Mouse (Mus musculus): Measurements from ENCODE around the gene Zfyve26. TPM values are rescaled to one million over a fixed set of nuclear protein-coding genes. Genes with fewer than 3 reads are reported as not detected.
A peak's percentile ranks its signal among the peaks of the same experiment; 100 is the strongest.
"Not testable (repeated sequence)": the region's sequence is repeated elsewhere in the genome, so short reads cannot be mapped to it uniquely, and the experiment has no call there.

The Zfyve26 gene
- polyA plus RNA-seq (2015; fragmentation: Nextera tagmentation; extraction: Ambion mirVana), result 11.9 and 14.4 TPM in 2 replicates

DNA sequence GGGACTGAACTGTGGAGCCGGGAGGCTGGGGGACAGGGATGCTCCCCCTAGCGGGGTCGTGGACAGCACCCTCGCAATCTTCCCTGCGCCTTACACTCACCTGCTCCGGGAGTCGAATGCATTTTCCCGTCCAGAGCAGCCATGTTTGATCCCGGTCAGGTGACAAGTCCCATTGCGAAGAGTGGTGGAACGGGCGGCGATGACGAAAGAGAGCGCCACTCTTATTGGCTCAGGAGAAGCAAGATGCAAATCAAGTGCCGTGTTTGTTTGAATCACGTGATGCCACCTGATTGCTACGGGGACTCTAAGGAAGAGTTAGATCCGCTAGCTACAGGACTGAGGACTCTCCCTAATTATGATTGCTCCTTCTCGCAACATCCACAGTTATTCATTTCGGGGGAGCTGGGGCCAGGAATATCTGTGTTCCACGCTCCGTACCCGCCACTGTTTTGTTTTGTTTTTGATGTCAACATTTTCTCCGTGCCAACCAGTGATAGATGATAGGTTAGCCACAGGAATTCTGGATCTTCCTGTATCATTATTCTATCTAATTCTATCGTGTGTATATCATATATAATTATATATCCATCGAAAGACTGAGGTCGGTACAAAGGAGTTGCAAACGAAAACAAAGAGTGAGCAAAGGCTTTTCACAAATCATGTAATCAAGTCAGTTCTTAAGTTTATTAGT, at the start of gene Zfyve26:
Gene Zfyve26, minus strand, starts transcription at position 179 of the 691 bp plus-strand sequence.
- H3K27ac ChIP-seq (replicated peaks), result peak within 1 kb of the TSS; percentile 65
- H3K4me1 ChIP-seq, result peaks cover 19% of the 10 kb centered on the region
- no peaks in the 10 kb centered on the region for H3K27me3 ChIP-seq
- peak within 1 kb of the TSS; percentile 54 for H3K4me3 ChIP-seq
- peak; percentile 98 for ATAC-seq (replicated peaks)
- under 1% methylated on average over 29 of the region's 29 CpGs for WGBS
- H3K36me3 ChIP-seq, result peaks cover 10% of the 10 kb centered on the region; the same call in 1 of the 2 replicates
- peak within 1 kb of the TSS; percentile 59 for H3K9ac ChIP-seq (replicated peaks)
- H3K4me2 ChIP-seq (replicated peaks), result peak within 1 kb of the TSS; percentile 92
- H3K9me3 ChIP-seq, result no peaks in the 10 kb centered on the region

DNA sequence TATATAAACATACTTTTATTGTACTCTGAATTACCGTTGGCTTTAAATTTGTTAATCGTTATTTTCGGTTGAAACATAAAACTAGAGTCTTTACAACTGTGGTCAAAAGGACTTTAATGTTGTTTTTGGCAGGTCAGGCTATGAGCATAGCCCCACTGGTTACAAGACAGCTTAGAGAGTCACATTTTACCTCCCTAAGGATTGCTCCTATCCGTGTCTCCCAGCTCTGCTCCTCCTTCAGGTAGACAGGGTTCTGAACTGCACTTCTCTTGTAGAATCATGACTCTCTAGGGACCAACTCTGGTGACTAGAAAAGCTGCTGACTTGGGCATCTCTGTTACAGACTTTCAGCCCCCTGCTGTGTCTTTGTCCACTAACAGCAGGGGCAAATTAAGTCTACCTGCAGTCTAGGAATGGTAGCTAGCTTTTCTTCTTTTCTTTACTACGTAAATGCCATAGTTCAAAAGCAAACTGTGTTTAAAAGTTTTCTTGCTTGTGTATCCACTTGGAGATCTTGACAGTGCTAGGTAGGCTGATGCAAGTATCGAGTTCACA, 45.3 kb upstream of the Zfyve26 start:
- Histone ChIP-seq H3K4me1 (no peaks in the 10 kb centered on the region; the same call in 1 of the 2 replicates), H3K27ac (replicated peaks) (no peak overlapping the region), H3K4me3 (no peak overlapping the region), H3K9me3 (no peaks in the 10 kb centered on the region), H3K9ac (replicated peaks) (no peak overlapping the region), H3K36me3 (no peaks in the 10 kb centered on the region), H3K4me2 (replicated peaks) (no peak overlapping the region), H3K27me3 (no peaks in the 10 kb centered on the region)
- WGBS, result 55% methylated on average over 6 of the region's 6 CpGs
- no peak for ATAC-seq (replicated peaks)

GRCm38 (mm10) chr12:79340513-79340912, 44.4 kb upstream of the Zfyve26 start:
- no peak overlapping the region for H3K27ac ChIP-seq (replicated peaks)
- WGBS, result 79% methylated on average over 6 of the region's 6 CpGs
- H3K9me3 ChIP-seq, result no peaks in the 10 kb centered on the region
- ATAC-seq (replicated peaks), result no peak
- no peak overlapping the region for H3K4me2 ChIP-seq (replicated peaks)
- H3K9ac ChIP-seq (replicated peaks), result no peak overlapping the region
- no peak overlapping the region for H3K4me3 ChIP-seq
- H3K36me3 ChIP-seq, result no peaks in the 10 kb centered on the region
- no peaks in the 10 kb centered on the region; the same call in 1 of the 2 replicates for H3K4me1 ChIP-seq
- no peaks in the 10 kb centered on the region for H3K27me3 ChIP-seq

DNA sequence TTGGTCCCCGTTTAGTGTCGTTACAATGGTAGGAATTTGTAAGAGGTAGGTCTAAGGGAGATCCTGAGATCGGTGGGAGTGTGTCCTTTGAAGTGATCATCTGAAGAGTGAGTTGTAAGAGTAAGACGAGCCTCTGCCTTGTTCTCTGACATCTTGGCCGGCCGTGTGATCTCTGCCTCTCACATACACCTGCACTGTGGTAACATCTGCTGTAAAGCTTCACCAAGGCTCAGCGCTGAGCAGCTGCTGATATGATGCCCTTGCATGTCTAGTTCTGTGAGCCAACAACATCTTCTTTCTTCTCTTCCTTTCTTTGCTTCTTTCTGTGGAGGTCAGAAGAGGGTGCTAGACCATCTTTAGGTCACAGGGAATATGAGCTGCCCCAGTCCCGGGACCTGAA, 42.7 kb upstream of the Zfyve26 start:
- H3K36me3 ChIP-seq, result no peaks in the 10 kb centered on the region
- H3K9ac ChIP-seq (replicated peaks), result no peak overlapping the region
- no peak for ATAC-seq (replicated peaks)
- 92% methylated on average over 8 of the region's 8 CpGs for WGBS
- H3K27ac ChIP-seq (replicated peaks), result no peak overlapping the region
- no peaks in the 10 kb centered on the region for H3K9me3 ChIP-seq
- no peaks in the 10 kb centered on the region; the same call in 1 of the 2 replicates for H3K4me1 ChIP-seq
- H3K27me3 ChIP-seq, result no peaks in the 10 kb centered on the region
- H3K4me2 ChIP-seq (replicated peaks), result no peak overlapping the region
- no peak overlapping the region for H3K4me3 ChIP-seq

- no peak overlapping the region for H3K27ac ChIP-seq (replicated peaks)
- H3K9ac ChIP-seq (replicated peaks), result no peak overlapping the region
- no peak for ATAC-seq (replicated peaks)
- H3K27me3 ChIP-seq, result no peaks in the 10 kb centered on the region
- WGBS, result 85% methylated on average over 4 of the region's 4 CpGs
- no peaks in the 10 kb centered on the region for H3K9me3 ChIP-seq
- no peak overlapping the region for H3K4me3 ChIP-seq
- no peak overlapping the region for H3K4me2 ChIP-seq (replicated peaks)
- no peaks in the 10 kb centered on the region for H3K4me1 ChIP-seq
- H3K36me3 ChIP-seq, result no peaks in the 10 kb centered on the region
Measured at GRCm38 (mm10) chr12:79331722-79332121, 35.6 kb upstream of the Zfyve26 start.

GRCm38 (mm10) chr12:79330571-79330970, 34.5 kb upstream of the Zfyve26 start:
- Histone ChIP-seq H3K4me2 (replicated peaks) (no peak overlapping the region), H3K27me3 (no peaks in the 10 kb centered on the region), H3K4me3 (no peak overlapping the region), H3K27ac (replicated peaks) (no peak overlapping the region), H3K4me1 (no peaks in the 10 kb centered on the region), H3K9ac (replicated peaks) (no peak overlapping the region), H3K36me3 (no peaks in the 10 kb centered on the region), H3K9me3 (no peaks in the 10 kb centered on the region)
- 85% methylated on average over 2 of the region's 2 CpGs for WGBS
- no peak for ATAC-seq (replicated peaks)

GRCm38 (mm10) chr12:79327868-79328267, 31.8 kb upstream of the Zfyve26 start:
- Histone ChIP-seq H3K4me2 (replicated peaks) (no peak overlapping the region), H3K9me3 (no peaks in the 10 kb centered on the region), H3K27ac (replicated peaks) (no peak overlapping the region), H3K9ac (replicated peaks) (no peak overlapping the region), H3K36me3 (no peaks in the 10 kb centered on the region), H3K4me3 (no peak overlapping the region), H3K27me3 (no peaks in the 10 kb centered on the region), H3K4me1 (no peaks in the 10 kb centered on the region)
- ATAC-seq (replicated peaks), result no peak
- 89% methylated on average over 2 of the region's 2 CpGs for WGBS

DNA sequence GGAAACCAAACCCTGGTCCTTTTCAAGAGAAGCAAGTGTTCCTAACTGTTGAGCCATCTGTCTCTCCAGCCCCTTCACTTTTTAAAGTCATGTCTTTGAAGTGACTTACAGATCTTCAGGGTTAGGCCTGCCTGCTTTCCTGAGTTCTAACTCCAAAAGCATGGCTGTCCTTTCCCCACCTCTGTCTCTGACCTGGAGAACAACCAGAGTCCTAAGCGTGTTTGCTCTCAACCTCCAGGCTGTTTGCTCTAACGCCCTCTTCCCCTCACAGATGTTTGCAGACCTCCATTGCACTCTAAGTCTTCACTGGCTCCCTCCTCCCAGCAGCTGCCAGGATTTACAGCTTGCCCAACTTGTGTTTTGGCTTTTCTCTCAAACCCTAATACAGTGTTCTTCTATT, 30.6 kb upstream of the Zfyve26 start:
- ATAC-seq (replicated peaks), result no peak
- Histone ChIP-seq H3K36me3 (no peaks in the 10 kb centered on the region), H3K4me1 (no peaks in the 10 kb centered on the region), H3K27me3 (no peaks in the 10 kb centered on the region), H3K4me2 (replicated peaks) (no peak overlapping the region), H3K9me3 (no peaks in the 10 kb centered on the region), H3K27ac (replicated peaks) (no peak overlapping the region), H3K9ac (replicated peaks) (no peak overlapping the region), H3K4me3 (no peak overlapping the region)
- 75% methylated on average over 2 of the region's 2 CpGs for WGBS

DNA sequence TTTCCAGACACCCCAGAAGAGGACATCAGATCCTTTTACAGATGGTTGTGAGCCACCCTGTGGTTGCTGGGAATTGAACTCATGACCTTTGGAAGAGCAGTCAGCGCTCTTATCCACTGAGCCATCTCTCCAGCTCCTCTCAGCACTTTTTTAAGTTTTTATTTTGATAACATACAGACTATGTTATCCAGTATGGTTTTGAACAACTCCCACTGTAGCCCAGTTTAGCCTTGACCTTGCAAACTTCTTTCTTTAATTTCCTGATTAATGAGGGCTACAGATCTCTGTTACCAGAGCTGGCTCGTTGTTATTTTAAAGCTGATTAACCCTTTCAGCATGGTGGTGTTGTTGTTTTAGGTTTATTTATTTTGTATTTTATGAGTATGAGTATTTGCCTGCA, 30.1 kb upstream of the Zfyve26 start:
- 68% methylated on average over 2 of the region's 2 CpGs for WGBS

GRCm38 (mm10) chr12:79322539-79322938, 26.4 kb upstream of the Zfyve26 start:
- H3K27ac ChIP-seq (replicated peaks); H3K4me1 ChIP-seq; H3K36me3 ChIP-seq; H3K27me3 ChIP-seq; H3K9ac ChIP-seq (replicated peaks); H3K4me2 ChIP-seq (replicated peaks); H3K4me3 ChIP-seq; H3K9me3 ChIP-seq; ATAC-seq (replicated peaks): not testable (repeated sequence)
- 62% methylated on average over 2 of the region's 2 CpGs for WGBS

More for the DNA sequence above, 30.1 kb upstream of the Zfyve26 start:
- H3K27me3 ChIP-seq, result no peaks in the 10 kb centered on the region
- no peak overlapping the region for H3K4me3 ChIP-seq
- ATAC-seq (replicated peaks), result no peak
- H3K9ac ChIP-seq (replicated peaks), result no peak overlapping the region
- no peaks in the 10 kb centered on the region for H3K9me3 ChIP-seq
- H3K36me3 ChIP-seq, result no peaks in the 10 kb centered on the region
- no peak overlapping the region for H3K4me2 ChIP-seq (replicated peaks)
- H3K27ac ChIP-seq (replicated peaks), result no peak overlapping the region
- no peaks in the 10 kb centered on the region for H3K4me1 ChIP-seq

- no peaks in the 10 kb centered on the region for H3K27me3 ChIP-seq
- no peak overlapping the region for H3K4me2 ChIP-seq (replicated peaks)
- H3K9ac ChIP-seq (replicated peaks), result no peak overlapping the region
- H3K4me3 ChIP-seq, result no peak overlapping the region
- no peaks in the 10 kb centered on the region for H3K9me3 ChIP-seq
- no peak for ATAC-seq (replicated peaks)
- WGBS, result 89% methylated on average over 5 of the region's 5 CpGs
- no peaks in the 10 kb centered on the region for H3K4me1 ChIP-seq
- H3K27ac ChIP-seq (replicated peaks), result no peak overlapping the region
- no peaks in the 10 kb centered on the region for H3K36me3 ChIP-seq
Measured at GRCm38 (mm10) chr12:79320895-79321294, 24.8 kb upstream of the Zfyve26 start.

- H3K4me3 ChIP-seq, result no peak overlapping the region
- no peak overlapping the region for H3K9ac ChIP-seq (replicated peaks)
- no peak overlapping the region for H3K4me2 ChIP-seq (replicated peaks)
- no peak overlapping the region for H3K27ac ChIP-seq (replicated peaks)
- H3K36me3 ChIP-seq, result no peaks in the 10 kb centered on the region
- WGBS, result 94% methylated on average over 5 of the region's 5 CpGs
- no peaks in the 10 kb centered on the region for H3K4me1 ChIP-seq
- no peaks in the 10 kb centered on the region for H3K27me3 ChIP-seq
- no peaks in the 10 kb centered on the region for H3K9me3 ChIP-seq
- no peak for ATAC-seq (replicated peaks)
Measured at GRCm38 (mm10) chr12:79317339-79317738, 21.2 kb upstream of the Zfyve26 start.

GRCm38 (mm10) chr12:79313721-79314120, 17.6 kb upstream of the Zfyve26 start:
- H3K4me2 ChIP-seq (replicated peaks), result no peak overlapping the region
- no peak overlapping the region for H3K4me3 ChIP-seq
- no peak overlapping the region for H3K9ac ChIP-seq (replicated peaks)
- no peak for ATAC-seq (replicated peaks)
- no peak overlapping the region for H3K27ac ChIP-seq (replicated peaks)
- no peaks in the 10 kb centered on the region for H3K9me3 ChIP-seq
- no peaks in the 10 kb centered on the region for H3K27me3 ChIP-seq
- no peaks in the 10 kb centered on the region for H3K4me1 ChIP-seq
- 77% methylated on average over 4 of the region's 4 CpGs for WGBS
- no peaks in the 10 kb centered on the region for H3K36me3 ChIP-seq
